Mouse (Mus musculus) layer of hippocampus, adult 9-11 months (tissue): ENCODE results near the gene Rbfox1.
A peak's percentile ranks its signal among the peaks of the same experiment; 100 is the strongest.

Experiments used
- DNase-seq: peaks from one replicate; pipeline ENCODE4 v3.0.0; 2022

Gene Rbfox1

DNA sequence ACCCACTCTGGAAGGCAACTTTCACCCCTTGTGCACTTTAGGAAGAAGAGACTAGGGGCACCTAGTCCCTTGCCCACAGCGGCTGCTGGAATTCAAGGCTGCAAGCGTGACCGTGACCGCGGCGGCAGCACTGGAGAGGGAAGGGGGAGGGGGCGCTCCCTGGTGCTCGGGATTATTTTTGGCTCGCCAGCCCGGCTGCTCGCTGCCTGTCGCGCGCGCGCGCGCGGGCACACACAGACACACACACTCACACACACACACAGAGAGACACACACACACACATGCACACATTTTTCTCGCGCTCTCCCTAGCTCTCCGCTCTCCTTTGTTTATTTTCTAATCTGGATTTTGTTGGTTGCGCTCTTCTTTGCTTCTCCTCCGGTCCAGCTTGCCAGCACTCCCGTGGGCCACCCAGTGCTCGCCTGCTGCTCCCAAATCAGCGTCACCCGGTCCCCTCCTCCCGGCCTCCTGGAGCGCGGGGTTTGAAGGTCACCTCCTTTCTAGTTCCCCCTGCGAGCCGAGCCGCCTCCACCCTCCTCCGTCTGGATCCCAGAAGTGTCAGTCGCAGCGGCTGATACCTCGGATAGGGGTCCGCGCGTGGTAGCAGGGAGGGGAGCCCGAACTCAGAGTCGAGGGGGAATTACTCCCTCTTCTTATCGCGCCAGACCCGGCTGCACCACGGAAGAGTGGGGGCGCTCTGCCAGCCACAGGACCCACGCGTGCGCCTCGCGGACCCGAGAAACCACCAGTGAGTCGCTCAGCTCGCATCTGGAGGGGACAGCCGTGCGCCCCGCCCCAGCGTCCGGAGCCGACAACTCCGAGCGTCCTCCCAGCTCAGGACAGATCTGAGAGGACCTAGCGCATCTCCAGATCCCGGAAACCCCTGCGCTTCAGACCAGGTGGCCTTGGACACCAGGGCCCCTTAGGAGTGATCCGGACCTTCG lies at the start of gene Rbfox1:
Gene Rbfox1, plus strand, starts transcription at position 610 of the 944 bp plus-strand sequence.
- peak; percentile 45 for DNase-seq

DNA sequence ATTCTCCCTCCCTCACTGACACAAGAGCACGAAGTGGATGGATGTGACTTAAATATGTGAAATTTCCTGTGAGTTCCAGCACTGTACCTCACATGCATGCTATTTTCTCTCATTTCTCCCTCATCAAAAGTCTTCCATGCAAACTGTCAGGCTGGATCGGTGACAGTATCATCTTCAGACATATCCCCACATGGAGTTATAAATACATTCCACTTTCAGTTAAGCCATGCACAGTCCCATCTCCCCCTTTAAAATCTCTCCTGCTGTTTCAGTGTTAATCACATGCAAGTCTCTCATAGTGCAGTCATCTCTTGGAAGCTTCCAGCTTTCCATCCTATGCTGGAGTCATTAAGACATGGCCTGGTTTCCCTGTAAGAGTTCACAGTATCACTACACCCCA lies 48.4 kb upstream of the Rbfox1 start:
- no peak for DNase-seq

DNA sequence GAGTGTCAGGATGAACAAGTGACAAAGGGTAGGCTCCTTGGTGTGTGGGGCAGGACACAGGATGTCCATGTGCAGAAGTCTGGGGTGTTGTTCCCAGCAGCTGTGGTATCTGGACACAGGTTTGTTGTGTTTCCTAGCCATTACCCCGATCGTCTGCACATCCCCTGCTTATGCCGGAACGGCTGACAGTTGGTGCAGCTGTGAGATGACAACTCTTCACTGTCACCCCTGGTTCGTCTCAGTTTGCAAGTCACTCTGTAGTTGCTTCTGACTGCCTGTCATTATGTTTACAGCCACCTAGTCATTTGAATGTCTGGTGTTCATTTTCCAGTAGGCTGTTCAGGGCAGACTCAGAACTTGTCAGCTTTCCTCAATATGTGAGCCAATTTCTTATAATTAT lies 44.0 kb upstream of the Rbfox1 start:
- DNase-seq, result no peak

DNA sequence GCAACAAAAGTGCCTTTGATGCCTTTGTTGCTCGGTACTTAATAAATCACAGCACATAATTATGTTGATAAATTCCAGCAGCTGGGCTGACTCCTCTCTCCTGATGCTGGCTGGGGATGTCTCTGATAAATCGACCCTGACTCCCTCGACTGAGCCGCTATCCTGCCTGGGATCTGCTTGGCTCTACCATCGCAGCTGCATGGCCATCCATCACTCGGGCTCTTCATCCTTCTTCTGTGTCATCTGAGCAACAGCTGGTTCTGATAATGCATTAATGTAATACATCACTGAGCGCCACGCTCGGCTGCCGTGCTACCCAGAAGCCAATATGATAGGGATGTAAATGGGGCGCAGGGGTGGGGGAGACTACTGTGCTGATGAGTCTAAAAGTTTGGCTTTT lies 39.5 kb upstream of the Rbfox1 start:
- no peak for DNase-seq

DNA sequence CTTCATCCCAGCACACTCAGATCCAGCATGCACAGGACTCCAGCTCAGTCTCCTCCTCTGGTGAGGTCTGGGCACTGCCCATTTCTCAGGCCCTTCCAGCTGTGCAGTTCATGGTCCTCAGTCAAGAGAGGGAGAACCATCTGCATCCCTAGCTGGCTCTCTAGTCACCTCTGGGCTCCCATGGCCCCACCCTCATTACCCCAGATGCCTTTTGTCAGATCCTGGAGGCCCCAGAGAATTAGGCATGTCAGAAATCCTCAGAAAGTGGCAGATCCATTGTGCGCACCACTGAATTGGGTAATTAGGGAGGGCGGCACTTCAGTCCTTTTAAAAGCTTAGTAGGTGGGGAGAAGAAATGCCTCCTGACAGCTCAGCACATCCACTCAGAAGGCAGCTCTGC lies 32.1 kb upstream of the Rbfox1 start:
- no peak for DNase-seq

DNA sequence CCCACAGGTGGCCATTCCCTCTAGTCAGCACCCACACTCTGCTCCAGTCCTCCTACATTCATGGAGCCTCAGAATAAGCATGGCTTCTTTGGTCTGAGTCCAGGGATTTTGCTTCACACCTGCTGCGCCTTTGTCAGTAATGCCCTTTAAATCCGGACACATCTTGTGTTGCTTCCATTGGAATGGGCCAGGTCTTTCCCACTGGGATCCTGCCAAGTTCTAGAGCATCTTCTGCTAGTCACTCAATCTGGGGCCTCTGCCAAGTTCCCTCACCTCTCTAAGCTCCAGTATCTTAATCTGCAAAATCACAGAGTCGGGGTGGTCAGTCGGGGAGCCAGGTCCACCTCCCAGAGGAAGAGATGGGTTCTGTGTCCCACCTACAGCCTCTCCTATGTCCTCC lies 20.8 kb upstream of the Rbfox1 start:
- no peak for DNase-seq

DNA sequence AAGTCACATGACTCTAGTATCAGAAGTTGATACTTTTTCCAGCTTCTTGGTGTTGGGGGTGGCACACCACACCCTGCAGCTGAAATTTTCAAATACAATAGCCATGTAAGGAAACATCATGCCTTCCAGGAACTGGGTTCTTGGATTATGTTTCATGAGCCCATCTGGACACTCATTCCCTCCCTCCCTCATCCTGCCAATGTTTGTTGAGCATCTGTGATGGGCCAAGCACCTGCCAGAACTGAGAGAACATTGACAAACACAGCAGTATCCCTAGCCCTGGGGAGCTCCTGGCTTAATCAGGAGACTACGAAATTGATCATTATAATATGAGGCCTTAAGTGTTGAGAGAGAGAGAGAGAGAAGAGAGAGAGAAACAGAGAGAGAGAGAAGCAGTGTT lies 18.2 kb upstream of the Rbfox1 start:
- peak; percentile 63 for DNase-seq

DNA sequence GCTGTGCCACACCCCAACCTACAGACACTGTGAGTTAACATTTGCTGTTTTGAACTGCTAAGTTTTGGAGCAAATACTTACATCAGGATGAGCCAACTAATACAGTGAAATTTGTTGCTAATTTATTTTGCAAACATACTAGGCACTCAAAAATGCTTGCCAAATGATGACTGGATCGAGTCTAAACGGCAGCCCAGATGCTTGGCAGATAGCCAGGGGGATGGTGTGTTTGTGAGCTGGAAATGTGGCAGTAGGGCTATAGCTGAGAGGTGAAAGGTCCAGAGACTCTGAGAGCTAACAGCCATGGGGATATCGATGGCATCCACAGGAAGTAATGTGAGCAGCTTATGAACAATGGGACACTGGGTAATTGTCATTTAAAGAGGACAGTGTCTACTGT lies 14.8 kb upstream of the Rbfox1 start:
- DNase-seq, result no peak

DNA sequence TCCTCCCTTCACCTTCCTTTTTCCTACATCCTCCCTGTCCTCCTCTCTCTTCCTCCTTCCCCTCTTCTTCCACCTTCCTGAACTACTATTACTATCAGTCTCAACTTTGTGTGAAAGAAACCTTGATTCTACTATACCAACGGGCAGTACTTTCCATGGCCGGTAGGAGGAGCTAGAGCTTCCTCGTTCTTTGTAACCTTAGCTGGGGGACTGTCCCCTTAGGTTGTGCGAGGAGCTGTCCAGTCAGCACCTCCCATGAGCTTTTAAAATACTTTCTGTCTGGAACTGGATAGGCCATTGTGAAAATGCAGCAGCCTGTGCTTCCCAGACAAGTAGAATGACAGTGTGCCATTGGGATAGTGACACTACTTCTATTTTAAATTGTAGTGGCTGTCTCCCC lies 3.3 kb upstream of the Rbfox1 start:
- no peak for DNase-seq

DNA sequence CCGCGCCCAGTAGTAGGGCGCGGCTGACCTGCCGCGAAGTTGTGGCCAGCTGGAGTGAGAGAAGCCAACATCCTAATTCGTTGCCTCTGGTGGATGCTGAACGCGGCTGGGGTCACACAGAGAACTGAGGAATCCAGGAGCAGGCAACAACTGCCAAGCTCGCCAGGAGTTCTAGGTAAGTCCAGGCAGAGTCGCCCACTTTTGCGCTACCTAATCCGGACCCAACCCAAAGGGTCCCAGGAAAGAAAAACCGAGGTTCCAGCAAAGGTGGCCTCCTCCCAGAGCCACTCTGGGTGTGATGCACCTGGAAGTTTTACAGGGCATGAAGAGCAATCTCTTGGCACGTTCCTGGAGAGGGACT lies 515 bp downstream of the Rbfox1 start:
- no peak for DNase-seq

DNA sequence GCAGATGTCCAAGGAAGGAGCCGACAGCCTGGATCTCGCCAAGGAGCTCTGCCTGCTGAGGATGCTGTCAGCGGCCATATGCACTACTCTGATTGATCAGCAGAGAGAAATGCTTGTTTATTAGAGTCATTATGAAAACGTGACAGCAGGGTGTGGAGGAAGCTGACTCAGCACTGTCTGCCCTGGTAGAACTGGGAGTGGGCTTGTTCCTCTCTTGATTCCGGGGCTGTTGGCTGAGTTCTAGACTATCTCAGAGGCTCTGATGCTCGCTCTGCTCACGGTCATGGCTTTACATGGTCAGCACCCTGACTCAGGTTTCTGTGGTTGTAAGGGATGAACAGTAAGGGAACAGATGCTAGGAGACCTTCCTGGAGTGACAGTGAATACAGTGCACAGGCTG lies 10.4 kb downstream of the Rbfox1 start:
- DNase-seq, result peak; percentile 25

DNA sequence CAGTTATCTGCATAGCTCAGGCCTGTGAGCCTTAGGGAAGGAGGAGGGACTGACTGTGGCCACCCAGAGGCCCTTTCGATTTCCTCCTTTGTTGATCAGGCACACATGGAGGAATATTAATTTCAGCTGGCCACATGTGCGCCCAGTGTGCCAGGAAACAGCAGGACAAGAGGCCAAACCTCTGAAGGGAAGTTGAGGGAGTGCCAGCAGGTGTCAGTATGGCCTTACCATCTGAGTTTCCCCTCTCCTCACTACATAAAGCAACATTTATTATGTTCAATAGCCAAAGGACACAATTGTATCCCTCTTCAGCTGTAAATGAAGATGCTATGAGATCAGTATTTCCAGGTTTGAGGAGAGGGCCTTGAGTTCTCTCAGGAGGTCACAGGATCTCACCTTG lies 13.2 kb downstream of the Rbfox1 start:
- DNase-seq, result no peak

DNA sequence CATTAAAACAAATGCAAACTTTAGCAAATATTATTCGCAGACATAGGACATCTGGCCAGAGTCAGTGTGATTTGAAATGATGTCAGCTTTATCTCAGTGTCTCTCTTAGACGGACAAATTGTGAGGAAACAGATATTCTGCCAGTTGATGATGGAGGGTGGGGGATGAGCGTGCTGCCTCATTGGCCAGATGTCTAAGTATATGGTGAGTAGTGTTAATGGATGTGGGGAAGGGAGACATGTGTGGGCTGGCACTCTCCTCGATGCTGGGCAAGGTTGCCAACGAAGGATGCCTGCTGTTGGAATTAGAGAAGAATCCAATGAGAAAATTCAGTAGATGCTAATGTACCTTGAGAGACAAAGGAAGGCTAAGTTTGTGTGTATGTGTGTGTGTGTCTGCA lies 25.6 kb downstream of the Rbfox1 start:
- peak; percentile 48 for DNase-seq

DNA sequence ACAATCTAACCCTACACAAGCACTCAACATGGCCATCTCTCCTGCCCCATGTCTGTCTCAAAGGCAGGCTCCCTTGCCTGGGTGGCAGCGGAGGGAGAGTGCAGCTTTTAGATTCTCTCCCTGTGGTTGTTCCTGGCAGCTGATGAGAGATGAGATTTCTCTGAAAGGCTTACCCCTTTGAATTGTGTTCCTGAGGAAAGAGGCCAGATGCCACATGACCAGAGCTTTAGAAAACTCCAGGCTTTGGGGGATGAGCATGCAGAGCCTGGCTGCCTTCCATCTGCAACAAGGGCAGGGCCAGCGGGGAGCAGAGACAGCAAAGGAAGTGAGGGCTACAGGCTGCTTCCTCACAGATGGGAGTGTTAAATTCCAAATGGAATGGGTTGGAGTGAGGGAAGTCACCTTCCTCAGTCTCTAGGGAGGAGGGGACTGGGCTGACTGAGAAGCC lies 26.7 kb downstream of the Rbfox1 start:
- peak; percentile 68 for DNase-seq

DNA sequence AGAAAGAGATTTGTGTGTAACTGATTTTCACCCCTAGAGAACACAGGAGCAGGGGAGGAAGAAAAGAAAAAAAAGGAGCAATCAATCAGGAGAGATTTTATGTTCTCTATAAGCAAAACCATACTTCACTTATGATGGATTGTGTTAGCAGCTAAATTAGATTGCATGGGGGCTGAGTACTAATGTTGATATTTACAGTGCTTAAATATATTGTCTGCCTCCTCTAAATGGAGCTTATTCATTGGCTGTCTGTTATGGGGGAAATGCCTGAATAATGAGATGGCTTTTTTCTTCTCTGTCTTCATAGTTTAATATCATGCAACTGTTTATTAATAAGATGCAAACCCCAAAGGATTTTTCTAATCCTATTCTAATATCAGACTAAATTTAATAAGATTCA lies 32.8 kb downstream of the Rbfox1 start:
- no peak for DNase-seq

DNA sequence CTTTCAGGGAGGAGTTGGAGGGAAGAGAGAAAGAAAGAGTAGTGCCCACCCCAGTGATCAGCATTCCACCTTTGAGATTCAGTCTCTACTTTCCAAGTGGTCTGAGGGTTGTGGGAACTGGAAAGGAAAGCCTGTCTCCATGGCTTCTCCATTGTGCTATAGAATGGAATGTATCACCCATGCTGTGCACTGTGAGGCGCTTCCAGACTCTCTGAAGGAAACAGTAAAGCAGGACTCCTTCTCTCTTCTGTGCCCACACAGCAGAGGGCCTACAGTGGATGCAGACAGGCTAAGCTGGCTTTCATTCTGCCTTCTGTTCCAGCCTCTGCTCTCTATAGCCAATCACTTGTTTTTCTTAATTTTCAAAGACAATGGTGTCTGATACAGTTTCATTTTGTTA lies 41.8 kb downstream of the Rbfox1 start:
- no peak for DNase-seq

DNA sequence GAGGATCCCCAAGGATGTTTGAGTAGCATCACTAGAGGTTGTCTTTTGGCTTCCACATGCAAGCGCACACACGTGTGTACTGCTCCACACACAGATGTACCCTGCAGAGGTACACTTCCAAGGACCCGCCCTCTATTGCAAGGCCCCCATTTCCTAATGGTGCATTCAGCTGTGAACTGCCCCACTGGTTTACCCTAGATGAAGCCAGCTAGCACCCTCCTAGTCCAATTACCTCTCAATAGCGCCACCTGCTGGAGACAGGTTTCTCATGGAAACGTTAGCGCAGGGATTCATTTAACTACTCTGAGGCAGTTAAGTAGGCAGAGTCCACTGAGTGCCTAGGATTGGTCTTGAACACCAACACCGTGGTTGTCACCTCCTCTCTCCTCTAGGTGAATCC lies 46.5 kb downstream of the Rbfox1 start:
- DNase-seq, result peak; percentile 79

DNA sequence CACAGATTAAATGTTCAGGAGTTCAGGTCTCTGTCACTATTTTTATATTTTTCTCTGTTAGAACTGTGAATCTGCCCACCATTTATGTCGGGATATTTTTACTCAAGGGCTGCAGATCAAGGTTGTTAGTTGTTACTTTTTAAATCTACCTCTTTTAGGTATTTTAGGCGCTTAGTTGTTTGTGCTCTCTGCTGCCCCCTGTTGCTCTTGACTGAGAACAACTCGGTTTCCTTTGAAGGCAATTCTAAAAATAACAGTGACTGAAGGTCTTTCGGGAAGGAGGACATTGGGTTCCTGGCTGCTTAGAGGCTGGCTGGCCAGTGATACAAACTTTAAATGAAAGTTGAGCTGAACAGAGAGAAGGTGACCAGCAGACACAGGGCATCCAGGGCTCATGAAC lies 54.9 kb downstream of the Rbfox1 start:
- DNase-seq, result no peak

DNA sequence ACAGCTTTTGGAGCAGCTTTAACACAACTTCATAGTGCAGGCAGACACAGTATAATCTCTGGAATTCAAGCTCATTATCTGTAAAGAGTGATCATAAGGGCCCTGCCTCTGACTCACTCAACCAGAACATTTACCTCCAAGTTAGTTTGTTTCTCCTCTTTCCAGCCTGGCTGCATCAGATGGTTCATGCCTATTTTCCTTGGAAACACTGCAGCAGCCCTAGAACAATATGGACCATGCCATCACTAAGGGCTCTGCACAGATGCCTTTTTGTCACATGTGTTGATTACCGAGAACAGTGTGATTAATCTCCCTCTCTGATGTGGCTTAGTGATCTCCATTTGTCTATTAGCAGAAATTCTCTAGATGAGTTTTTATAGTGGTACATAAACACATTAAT lies 60.5 kb downstream of the Rbfox1 start:
- DNase-seq, result peak; percentile 66

DNA sequence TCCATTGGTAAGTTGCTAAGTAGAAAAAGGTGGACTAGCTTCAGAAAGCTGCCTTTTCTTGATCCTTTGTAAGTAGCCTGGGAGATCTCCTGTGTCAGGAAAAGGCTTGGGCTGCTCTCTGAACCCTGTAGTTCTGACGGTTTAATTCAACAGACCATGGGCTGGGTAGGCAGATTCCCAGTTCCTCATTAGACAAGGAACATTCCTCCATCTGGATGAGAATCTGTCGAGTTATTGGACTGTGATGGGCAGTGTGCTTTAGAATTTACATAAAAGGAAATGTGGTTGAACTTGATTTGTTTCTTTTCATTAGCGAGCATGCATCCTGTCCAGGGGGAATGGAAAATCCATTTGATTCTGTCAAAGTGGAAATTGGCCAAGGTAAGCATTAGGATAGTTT lies 68.0 kb downstream of the Rbfox1 start:
- DNase-seq, result peak; percentile 34

DNA sequence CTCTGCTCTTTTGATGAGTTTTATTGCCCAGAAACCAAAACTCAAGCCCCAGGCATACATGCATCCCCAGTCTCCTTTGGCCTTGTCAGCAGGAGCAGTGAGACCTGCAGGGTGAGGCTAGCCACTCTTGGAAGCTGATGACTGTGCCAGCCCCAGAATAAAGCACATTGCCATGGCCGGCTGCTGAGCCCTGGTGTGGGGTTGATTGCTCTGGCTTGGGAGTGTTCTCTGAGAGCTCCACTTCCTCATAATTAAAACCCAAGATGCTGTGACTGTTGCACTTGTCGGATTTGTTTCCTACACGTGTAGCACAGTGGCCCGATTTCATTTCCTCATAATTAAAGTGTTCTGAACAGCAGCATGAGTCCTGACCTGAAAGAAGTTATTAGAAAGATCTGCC lies 72.3 kb downstream of the Rbfox1 start:
- DNase-seq, result no peak

DNA sequence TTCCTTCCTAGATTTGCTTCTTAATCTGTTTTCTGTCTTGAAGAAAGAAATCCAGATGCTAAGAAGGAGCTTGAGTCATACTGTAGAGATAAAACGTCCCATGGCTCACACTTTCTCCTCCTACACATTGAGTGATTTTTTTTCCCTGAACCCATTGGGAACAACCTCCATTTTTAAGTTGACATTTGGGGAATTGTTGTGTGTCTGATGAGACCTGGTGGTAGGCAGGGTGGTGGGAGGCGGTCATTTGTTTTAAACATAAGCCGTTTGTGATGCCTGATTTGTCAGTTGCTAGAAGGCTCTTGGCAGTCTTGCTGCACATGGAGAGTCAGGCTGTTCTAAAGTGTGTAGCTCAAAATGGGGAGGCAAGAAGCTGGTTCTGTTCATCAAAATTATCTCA lies 76.6 kb downstream of the Rbfox1 start:
- peak; percentile 59 for DNase-seq

DNA sequence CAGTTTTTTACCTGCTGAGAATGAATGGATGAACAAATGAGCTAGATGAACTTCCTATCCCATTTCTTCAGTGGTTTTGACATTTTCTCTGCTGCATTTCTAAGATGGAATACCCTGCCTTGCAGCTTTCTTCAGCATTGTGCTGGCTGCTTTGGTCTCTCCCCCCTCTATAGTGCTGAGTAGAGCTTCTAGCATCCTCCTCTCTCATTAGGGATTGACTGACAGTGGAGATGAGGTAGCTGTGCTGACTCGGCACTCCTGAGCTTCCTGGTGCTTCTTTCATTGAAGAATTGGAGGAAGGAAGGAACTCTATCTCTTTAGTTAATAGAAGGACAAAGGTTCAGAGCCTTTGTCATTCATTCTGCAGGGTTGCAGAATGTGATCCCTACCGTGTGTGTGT lies 89.0 kb downstream of the Rbfox1 start:
- DNase-seq, result no peak

DNA sequence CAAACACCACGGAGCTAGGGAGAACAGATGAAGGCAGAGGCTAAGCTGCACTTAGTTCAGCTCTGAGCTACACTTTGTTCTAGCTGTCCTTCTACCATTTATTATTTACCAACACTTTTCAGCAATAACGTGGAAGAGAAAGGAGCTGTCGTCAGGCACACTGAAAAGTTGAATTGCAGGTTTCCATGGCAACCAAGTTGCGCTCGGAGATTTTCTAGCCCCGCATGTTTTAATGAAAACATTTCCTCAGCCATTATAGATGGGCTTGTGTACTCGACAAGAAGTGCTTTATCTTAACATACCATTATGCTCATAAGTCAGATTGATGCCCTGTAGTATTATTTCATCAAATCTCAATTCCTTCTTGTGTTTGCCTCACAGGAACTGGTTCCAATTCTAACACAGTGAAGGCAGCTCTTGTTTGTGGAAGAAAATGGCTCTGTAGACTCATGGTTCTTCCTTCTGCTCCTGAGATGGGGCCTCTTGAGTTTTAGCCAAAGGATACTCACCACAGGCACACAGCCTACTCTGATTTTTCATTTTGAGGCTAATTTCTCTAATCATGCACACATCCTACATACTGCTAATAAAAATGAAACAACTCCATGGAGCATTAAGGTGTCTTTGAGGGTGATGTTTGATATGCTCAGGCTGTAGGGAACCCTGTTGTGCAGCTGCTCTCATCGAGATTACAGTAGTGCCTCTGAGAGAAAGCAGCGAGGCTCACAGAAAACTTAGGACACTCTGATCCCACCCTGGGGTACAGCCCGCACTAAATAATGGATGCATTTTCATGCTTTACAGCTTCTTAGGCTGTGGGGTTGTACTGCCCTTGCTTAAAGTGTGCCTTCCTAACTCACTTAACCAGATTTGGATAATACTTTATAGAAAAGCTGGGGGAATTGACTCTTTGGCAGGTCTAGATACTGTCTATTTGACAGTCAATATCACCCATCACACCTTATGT lies 107.2 kb downstream of the Rbfox1 start:
- no peak for DNase-seq
